Mouse (Mus musculus): Measurements from ENCODE around the gene Gm20390. TPM values are rescaled to one million over a fixed set of nuclear protein-coding genes. Genes with fewer than 3 reads are reported as not detected.

Gene Gm20390
- polyA plus RNA-seq (2012), result 356 and 371 TPM in 2 replicates

DNA sequence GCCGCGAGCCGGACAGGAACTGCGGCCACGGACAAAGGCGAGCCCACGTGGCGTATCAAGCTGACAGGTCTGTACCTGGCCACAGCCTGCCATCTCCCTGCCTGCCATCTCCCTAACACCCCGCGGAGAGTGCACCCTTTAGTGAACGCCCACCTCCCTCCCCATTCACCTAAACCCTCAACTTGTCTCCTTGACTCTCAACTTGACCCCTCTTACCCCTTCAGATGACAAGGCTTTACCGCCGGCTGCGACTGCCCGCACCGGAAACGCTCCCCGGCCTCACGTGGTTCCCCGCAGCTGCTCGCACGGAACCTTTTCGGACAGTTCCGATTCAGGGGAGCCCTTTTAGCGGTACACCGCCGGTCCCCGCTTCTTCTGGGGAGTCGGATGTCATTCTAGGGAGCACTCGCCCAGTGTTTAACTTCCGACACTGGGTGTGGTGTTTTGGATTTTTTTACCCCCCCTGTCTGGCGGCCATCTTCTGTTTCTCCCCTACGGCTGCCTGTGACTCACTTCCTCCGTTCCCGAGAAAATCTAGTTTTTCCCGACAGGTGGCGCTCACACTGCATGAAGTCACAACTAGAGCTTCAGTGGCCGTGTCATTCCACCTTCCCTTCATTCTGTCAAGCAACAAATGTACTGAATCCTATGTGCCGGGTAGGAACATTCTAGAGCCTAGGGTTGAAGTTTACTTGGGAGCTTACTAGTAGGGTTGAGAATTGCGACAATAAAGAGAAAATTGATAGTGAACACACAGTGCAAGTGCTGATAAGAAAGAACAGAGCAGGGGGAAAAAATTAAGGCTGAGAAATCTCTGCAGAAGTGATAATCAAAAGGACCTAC, at the start of gene Gm20390, which contains the start of gene Nme1:
TSS of gene Gm20390 (minus strand) at position 289 of the 843 bp plus-strand sequence.
TSS of gene Nme1 (minus strand) at position 517 of the 843 bp plus-strand sequence.
- TF ChIP-seq GATA1 (IDR thresholded peaks at IDR 0.05; ENCODE audit: low read length), result no peak

DNA sequence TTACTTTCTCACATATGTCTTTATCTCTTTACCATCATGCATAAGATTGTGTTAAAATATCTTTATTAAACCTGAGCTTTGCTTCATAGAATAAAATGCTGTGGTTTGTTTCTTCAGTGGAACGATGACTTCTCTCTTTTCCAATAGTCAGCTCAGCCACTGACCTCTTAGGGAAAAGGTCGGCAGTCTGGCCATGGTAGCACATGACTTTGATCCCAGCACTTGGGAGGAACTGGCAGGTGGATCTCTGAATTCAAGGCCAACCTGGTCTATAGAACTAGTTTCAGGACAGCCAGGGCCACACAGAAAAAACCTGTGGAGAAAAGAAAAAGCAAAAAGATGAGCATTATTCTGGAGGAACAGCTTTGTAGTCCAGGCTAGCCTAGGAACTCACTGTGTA, 35.3 kb upstream of the Gm20390 start:
- TF ChIP-seq GATA1 (IDR thresholded peaks at IDR 0.05; ENCODE audit: low read length), result no peak

- TF ChIP-seq GATA1 (IDR thresholded peaks at IDR 0.05; ENCODE audit: low read length), result no peak
These were observed 31.2 kb upstream of the Gm20390 start for GRCm38 (mm10) chr11:93999276-93999675.

DNA sequence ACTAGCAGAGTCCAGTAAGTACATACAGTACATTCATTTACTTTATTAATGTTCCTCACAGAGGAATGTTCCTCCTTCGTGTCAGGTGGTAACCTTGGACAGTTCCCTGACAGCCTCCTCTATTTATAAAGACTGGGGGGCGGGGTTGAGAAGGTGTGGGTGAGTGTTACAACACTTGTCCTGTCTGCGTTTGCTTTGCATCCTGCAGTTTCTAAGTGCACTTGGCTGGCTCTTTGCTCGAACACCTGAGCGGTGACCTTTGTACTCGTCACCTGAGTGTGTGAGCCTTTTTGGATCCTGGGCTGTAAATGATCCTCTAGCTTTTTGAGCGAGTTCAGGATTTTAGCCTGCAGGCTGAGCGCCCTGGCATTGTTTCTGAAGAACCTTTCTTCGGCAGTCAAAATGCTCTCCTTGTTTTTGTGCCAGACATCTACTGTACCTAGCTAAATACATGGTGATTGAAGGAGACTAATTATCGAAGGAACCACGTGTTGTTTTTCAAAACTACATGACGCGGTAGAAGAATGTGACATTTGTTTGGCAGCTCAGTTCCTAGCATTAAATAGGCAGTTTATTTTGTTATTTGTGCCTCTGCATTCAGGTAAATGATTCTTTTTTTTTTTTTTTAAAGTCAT, 29.2 kb upstream of the Gm20390 start:
- no peak for TF ChIP-seq GATA1 (IDR thresholded peaks at IDR 0.05; ENCODE audit: low read length)

- no peak for TF ChIP-seq GATA1 (IDR thresholded peaks at IDR 0.05; ENCODE audit: low read length)
These were observed 28.4 kb upstream of the Gm20390 start for GRCm38 (mm10) chr11:93996306-93997140.

DNA sequence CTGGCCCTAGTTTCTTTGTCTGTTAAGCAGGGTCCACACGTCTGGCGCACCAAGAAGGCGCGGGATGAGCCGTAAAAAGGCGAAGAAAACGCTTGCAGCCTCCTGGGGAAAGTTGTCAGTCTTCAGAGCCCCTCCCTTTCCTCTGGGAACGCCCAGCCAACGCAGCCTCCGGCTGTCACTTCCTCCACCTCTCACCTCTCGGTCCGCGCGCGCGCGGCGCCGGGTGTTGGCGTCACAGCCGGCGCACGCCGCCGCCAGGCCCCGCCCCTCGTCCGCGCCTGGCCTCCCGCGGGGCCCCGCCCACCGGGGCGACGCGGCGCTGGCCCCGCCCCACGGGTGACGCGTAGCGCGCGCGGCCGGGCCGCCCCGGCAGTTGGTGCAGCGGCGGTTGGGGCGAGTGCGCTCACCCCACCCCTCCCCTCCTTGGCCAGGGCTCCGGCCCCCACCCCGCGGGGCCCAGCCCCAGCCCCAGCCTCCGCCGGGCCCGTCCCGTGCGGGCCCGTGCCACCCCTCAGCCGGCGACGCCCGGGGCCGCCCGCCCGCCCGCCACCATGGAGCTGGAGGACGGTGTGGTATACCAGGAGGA, 27.7 kb upstream of the Gm20390 start, which contains the start of gene Spag9:
TSS of gene Spag9 (plus strand) at position 372 of the 586 bp plus-strand sequence.
- TF ChIP-seq GATA1 (IDR thresholded peaks at IDR 0.05; ENCODE audit: low read length), result no peak

- TF ChIP-seq GATA1 (IDR thresholded peaks at IDR 0.05; ENCODE audit: low read length), result no peak
These were observed 27.1 kb upstream of the Gm20390 start for GRCm38 (mm10) chr11:93995111-93995719.

DNA sequence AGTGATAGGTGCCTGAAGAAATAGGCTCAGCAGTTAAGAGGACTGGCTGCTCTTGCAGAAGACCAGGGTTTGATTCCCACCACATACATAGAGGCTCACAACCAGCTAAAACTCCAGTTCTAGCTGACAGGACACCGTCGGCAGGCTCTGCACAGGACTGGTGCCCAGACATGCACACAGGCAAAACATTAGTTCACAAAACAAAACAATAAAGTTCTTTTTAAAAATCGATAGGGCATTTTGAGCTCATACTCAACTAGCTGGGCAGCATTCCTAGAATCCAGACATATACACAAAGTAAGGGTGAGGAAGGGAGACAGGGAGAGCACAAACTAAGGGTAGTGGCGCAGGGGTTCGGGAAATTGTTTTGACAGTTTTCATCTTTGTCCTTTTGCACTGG, 26.4 kb upstream of the Gm20390 start:
- no peak for TF ChIP-seq GATA1 (IDR thresholded peaks at IDR 0.05; ENCODE audit: low read length)

GRCm38 (mm10) chr11:93988328-93989062, 20.4 kb upstream of the Gm20390 start:
- no peak for TF ChIP-seq GATA1 (IDR thresholded peaks at IDR 0.05; ENCODE audit: low read length)

DNA sequence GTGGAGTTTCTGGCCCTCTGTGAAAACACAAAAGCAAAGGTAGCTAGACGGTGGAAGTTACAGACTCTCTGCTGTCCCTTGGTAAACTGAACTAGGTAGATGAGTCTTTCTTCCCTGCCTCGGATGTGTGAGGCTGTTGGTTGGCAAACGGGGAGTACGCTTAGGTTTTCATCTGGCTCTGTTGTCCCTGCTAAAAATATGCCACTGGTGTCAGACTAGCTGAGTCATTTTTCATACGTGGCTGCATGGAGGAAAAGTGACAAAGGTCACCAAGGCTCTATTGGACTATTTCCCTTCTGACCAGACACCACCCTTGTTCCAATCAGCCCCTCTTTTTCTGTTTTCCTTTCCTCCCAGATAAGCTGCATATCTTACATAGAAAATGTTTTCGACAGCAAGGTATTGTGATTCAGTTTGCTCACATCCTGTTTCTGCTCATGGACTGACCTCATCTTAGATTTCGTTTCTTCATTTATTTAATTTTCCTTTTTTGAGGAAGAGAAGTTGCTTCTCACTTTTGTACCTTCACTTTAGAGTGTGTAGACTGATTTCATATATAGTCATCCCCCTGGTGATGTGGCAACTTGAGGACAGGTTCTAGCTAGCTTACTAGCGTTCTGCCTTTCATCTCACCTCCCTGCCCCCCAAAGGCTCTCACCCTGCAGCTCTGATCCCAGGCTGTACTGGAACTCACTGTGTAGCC, 19.7 kb upstream of the Gm20390 start:
- no peak for TF ChIP-seq GATA1 (IDR thresholded peaks at IDR 0.05; ENCODE audit: low read length)

DNA sequence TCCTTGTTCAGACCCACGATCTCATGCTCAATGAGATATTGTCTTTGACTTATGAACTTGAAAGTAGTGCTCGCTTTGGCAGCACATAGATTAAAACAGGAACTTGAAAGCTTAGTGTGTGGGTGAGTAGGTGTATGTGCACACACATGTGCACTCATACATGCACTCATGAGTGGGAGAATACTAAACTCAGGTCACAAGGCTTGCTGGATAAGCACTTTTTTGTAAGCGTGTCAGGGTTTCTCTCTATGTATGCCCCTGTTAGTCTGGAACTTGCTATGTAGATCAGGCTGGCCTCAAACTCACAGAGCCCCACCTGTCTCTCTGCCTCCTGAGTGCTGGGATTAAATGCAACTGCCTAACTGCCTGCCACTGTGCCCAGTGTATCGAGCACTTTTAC, 18.9 kb upstream of the Gm20390 start:
- no peak for TF ChIP-seq GATA1 (IDR thresholded peaks at IDR 0.05; ENCODE audit: low read length)

- TF ChIP-seq GATA1 (IDR thresholded peaks at IDR 0.05; ENCODE audit: low read length), result no peak
These were observed 18.2 kb upstream of the Gm20390 start for GRCm38 (mm10) chr11:93986298-93986697.

DNA sequence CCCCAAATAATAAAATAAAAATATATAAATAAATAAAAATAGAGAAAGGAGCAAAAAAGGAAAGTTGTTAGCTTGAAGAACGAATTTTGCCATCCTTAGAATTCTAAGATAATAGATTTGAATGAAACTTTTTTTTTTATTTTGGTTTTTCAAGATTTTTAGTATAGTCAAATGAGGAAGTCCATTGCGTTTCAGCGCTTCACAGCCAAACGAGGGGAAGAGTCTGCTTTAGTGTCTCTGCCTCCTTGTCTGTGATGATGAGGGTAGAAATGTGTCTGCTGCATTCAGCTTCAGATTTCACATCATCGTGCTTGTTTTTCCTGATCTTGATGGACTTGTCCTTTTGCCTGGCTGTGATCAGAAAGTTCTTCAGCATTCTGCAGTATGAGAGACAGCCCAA, 17.2 kb upstream of the Gm20390 start:
- TF ChIP-seq GATA1 (IDR thresholded peaks at IDR 0.05; ENCODE audit: low read length), result no peak

DNA sequence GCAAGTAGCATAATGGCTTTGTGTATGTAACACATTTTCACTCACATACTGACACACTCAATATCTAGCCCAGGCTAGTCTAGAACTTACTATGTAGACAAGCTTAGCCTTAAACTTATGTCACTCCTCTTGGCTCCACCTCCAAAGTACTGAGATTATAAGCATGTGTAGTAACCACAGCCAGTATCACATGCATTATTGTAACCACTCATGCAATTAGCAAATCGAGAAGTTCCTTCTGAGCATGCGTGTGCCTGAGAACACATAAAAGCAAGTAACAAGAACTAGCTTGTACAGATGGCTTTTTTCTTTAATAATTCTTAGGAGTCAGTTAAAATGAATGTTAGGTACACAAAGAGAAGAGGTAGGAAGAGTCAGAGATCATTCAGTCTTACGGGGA, 16.5 kb upstream of the Gm20390 start:
- no peak for TF ChIP-seq GATA1 (IDR thresholded peaks at IDR 0.05; ENCODE audit: low read length)
